Mouse (Mus musculus): ENCODE results near the gene Rbfox3.

GRCm38 (mm10) chr11:118451211-118451610 lies 460.2 kb downstream of the Rbfox3 start:
- no peak for TF ChIP-seq POLR2A (IDR thresholded peaks at IDR 0.05; ENCODE audit: insufficient read length, low read depth)
- no peak for TF ChIP-seq USF1 (IDR thresholded peaks at IDR 0.05; ENCODE audit: low read depth)
- TF ChIP-seq CEBPB (IDR thresholded peaks at IDR 0.05; ENCODE audit: insufficient read depth, poor library complexity, severe bottlenecking), result no peak
- peak in 2 of 3 experiments; percentile 51 to 68 for TF ChIP-seq MYOD1 (IDR thresholded peaks at IDR 0.05; ENCODE audit: control insufficient read depth in 1 of 3, insufficient read length in 2 of 3, low read depth in 2 of 3)

Measured in myocyte (in vitro differentiated cells).